Mouse (Mus musculus): ENCODE data around the gene Rpusd1.

GRCm38 (mm10) chr17:25725264-25725663, 2.2 kb upstream of the Rpusd1 start:
- TF ChIP-seq CTCF (IDR thresholded peaks at IDR 0.05; ENCODE audit: low read depth) (no peak), EP300 (IDR thresholded peaks at IDR 0.05; ENCODE audit: low read depth) (no peak)

Data from liver, postnatal 0 days (tissue).